Mouse (Mus musculus) stomach, embryonic 14.5 days (tissue): ENCODE measurements around the gene Olfr448. TPM values are rescaled to one million over a fixed set of nuclear protein-coding genes. Genes with fewer than 3 reads are reported as not detected.

Source experiments
- ATAC-seq: fragments of 200-750 bp; cut with Nextera tagmentation; 2 replicates; pipeline ENCODE4 v1.8.0; 2017; ENCODE audit warnings: low read depth, moderate TSS enrichment; ENCODE audit not compliant: insufficient number of reproducible peaks, insufficient read depth, low FRiP score
- H3K27ac ChIP-seq: fragments of 300-500 bp; sonication (generic); 2 replicates; pipeline ENCODE4 v1.5.1; 2014; ENCODE audit warnings: mild to moderate bottlenecking, low read length, moderate library complexity, mixed read lengths
- H3K27me3 ChIP-seq: fragments of 300-500 bp; sonication (generic); 2 replicates; pipeline ENCODE4 v1.6.1; 2014; ENCODE audit warnings: low read length, control low read depth, mixed read lengths; ENCODE audit not compliant: control insufficient read depth, insufficient read depth
- H3K36me3 ChIP-seq: fragments of 300-500 bp; sonication (generic); 2 replicates; pipeline ENCODE4 v1.6.1; 2014; ENCODE audit warnings: mild to moderate bottlenecking, control low read depth, low read length, moderate library complexity, mixed read lengths; ENCODE audit not compliant: control insufficient read depth, insufficient read depth
- H3K4me1 ChIP-seq: fragments of 300-500 bp; sonication (generic); 2 replicates; pipeline ENCODE4 v1.6.1; 2014; ENCODE audit warnings: low read length, control low read depth, mixed read lengths; ENCODE audit not compliant: control insufficient read depth, insufficient read depth
- H3K4me2 ChIP-seq: fragments of 300-500 bp; sonication (generic); replicated peaks from 2 replicates; pipeline ENCODE4 v1.6.1; 2014; ENCODE audit warnings: low read depth, low read length, control low read depth
- H3K4me3 ChIP-seq: fragments of 300-500 bp; sonication (generic); 2 replicates; pipeline ENCODE4 v1.5.1; 2014; ENCODE audit warnings: low read depth, low read length, control low read depth
- H3K9ac ChIP-seq: fragments of 300-500 bp; sonication (generic); replicated peaks from 2 replicates; pipeline ENCODE4 v1.6.1; 2014; ENCODE audit warnings: low read depth, mild to moderate bottlenecking, control low read depth, low read length, moderate library complexity, mixed read lengths
- H3K9me3 ChIP-seq: fragments of 300-500 bp; sonication (generic); 2 replicates; pipeline ENCODE4 v1.6.1; 2016; ENCODE audit warnings: low read depth, low read length, control low read depth; ENCODE audit not compliant: control insufficient read depth
- WGBS: fragments of 180-500 bp; shearing (Covaris S2); extraction: QIAGEN DNeasy Blood & Tissue Kit; methylation state at CpG from one replicate; pipeline ENCODE4 v1.1.7; 2014; 5-methylcytosine and 5-hydroxymethylcytosine counted together
- polyA plus RNA-seq: library from polyadenylated mRNA; unstranded; fragments of >200 nt; fragmentation: Nextera tagmentation; extraction: Ambion mirVana; gene quantifications from 2 replicates; pipeline ENCODE4 v1.2.1, GENCODE M21; 2014

Olfr448 gene
- polyA plus RNA-seq, result not detected in 2 replicates

DNA sequence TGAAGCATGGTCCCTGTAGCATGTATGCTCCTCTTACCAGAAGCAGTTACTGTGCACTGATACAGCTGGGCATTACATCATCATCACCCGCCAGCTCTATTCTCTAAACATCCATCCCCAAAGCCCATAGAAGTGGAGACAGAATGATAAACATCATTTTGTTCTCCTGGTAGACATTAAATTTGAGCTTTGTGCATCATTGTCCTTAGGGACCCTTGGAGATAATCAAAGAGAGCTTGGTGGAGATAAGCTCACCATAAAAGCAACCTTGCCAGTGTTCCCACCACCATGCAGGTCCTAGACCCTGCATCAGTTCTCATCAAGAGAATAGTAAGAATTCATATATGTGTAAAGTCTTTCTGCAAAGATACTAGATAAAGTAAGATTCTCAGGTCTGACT is at the start of gene Olfr448:
TSS of gene Olfr448 (plus strand) at position 301 of the 400 bp plus-strand sequence.
- 81% methylated on average over 1 of the region's 1 CpGs for WGBS
- no peak for ATAC-seq

DNA sequence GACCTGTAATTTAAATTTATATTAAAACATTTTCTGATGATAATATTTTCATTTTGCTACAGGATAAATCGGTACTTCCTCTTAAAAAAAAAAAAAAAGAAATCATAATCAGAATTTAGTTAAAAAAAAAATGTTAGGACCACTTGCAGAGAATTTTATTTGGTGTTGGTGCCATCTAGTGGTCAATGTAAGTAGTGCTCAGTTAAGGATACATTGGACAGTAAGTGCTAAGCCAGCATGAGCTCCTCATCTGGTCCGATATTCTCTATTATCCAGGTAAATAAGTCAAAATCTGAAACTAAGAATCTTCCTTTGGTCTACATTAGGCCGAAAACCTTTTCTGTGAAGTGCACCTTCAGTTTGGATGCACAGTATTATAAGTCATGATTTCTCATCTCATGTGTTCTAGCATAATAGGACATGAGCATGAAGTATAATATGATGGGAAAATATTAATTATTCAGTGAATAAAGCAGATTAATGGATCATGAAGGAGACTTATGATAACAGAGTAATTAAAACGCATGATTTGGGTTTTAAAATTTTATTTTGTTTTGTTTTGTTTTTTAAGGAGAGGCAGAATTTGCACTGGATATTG is 29.9 kb upstream of the Olfr448 start:
- Histone ChIP-seq H3K4me1 (no peaks in the 10 kb centered on the region), H3K27me3 (no peaks in the 10 kb centered on the region), H3K9me3 (no peaks in the 10 kb centered on the region), H3K27ac (no peak overlapping the region), H3K4me3 (no peak overlapping the region), H3K36me3 (no peaks in the 10 kb centered on the region), H3K4me2 (no peak overlapping the region), H3K9ac (no peak overlapping the region)
- 12% methylated on average over 4 of the region's 4 CpGs for WGBS
- no peak for ATAC-seq

More for the DNA sequence above, at the start of gene Olfr448:
- no peaks in the 10 kb centered on the region for H3K36me3 ChIP-seq
- no peaks in the 10 kb centered on the region for H3K9me3 ChIP-seq
- H3K27me3 ChIP-seq, result no peaks in the 10 kb centered on the region
- no peak within 1 kb of the TSS for H3K4me2 ChIP-seq
- no peak within 1 kb of the TSS for H3K4me3 ChIP-seq
- no peaks in the 10 kb centered on the region for H3K4me1 ChIP-seq
- H3K27ac ChIP-seq, result no peak within 1 kb of the TSS
- H3K9ac ChIP-seq, result no peak within 1 kb of the TSS

- Histone ChIP-seq H3K36me3 (no peaks in the 10 kb centered on the region), H3K27ac (no peak overlapping the region), H3K27me3 (no peaks in the 10 kb centered on the region), H3K9ac (no peak overlapping the region), H3K4me2 (no peak overlapping the region), H3K4me1 (no peaks in the 10 kb centered on the region), H3K9me3 (no peaks in the 10 kb centered on the region; the same call in 1 of the 2 replicates), H3K4me3 (no peak overlapping the region)
- ATAC-seq, result no peak
- 87% methylated on average over 3 of the region's 3 CpGs for WGBS
Observed at GRCm38 (mm10) chr6:42869695-42870094, 20.5 kb upstream of the Olfr448 start.

DNA sequence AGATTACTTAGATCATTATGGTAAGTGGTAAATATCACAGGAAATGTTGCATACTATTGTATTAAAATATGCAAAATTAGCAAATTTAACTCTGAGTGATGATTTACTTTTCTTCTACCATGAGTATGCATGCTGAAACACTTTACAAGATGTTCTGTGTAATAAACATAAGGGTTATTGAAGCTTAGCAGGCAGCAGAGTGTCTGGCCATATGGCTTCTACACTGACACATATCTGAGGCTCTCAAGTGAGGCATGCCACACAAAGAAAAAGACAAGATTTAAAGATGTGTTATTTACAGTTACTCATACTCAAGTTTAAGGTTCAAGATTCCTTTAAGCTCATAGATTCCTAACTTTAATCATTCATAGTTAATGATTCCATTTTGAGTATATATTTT is 13.9 kb upstream of the Olfr448 start:
- no peak overlapping the region for H3K27ac ChIP-seq
- H3K27me3 ChIP-seq, result no peaks in the 10 kb centered on the region
- no peaks in the 10 kb centered on the region for H3K9me3 ChIP-seq
- H3K4me1 ChIP-seq, result no peaks in the 10 kb centered on the region
- H3K4me2 ChIP-seq, result no peak overlapping the region
- no peak for ATAC-seq
- H3K36me3 ChIP-seq, result no peaks in the 10 kb centered on the region
- no peak overlapping the region for H3K9ac ChIP-seq
- no peak overlapping the region for H3K4me3 ChIP-seq

DNA sequence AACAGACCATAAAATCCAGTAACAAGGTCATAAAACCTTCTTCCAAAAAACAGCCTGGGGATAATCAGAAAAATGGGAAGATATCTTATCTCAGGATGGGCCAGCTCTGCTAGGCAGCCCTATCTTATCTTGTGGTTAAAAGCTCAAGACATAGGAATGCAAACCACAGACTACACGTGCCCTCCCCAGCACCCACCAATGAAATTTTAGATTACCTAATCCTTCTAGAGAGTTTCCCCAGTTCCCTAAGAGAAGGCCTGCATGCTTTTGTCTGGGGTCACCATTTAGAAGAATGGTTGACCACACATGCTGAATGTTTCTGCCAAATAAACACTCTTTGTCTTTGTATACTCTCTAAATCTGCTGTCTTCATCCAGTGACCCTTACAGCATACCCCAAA is 10.1 kb downstream of the Olfr448 start:
- Histone ChIP-seq H3K27me3 (no peaks in the 10 kb centered on the region), H3K4me1 (no peaks in the 10 kb centered on the region), H3K9ac (no peak overlapping the region), H3K4me2 (no peak overlapping the region), H3K4me3 (no peak overlapping the region), H3K27ac (no peak overlapping the region), H3K36me3 (no peaks in the 10 kb centered on the region), H3K9me3 (no peaks in the 10 kb centered on the region)
- 13% methylated on average over 1 of the region's 1 CpGs for WGBS
- no peak for ATAC-seq

DNA sequence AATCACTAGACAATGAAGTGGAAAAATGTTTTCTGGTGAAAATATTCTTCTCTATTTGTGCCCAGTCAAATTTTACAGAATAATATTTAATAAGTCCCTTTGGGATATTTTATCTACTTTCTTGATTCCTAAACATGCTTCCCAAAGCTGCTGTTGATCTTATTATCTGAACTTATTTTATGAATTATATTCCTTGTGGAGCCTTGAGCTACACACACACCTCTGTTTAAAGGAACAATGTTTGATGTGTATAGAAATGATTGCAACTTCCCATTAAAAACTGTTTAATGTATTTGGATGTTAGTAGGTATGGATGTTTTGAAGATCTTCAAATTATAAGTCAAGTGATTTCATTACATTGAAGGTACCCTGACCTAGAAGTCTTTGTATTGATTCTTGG is 18.3 kb downstream of the Olfr448 start, which contains the start of gene Olfr447:
TSS of gene Olfr447 (plus strand) at position 301 of the 400 bp plus-strand sequence.
- Histone ChIP-seq H3K27ac (no peak within 1 kb of the TSS), H3K4me2 (no peak within 1 kb of the TSS), H3K9me3 (no peaks in the 10 kb centered on the region), H3K27me3 (no peaks in the 10 kb centered on the region), H3K36me3 (no peaks in the 10 kb centered on the region), H3K9ac (no peak within 1 kb of the TSS), H3K4me3 (no peak within 1 kb of the TSS), H3K4me1 (no peaks in the 10 kb centered on the region)
- no peak for ATAC-seq

GRCm38 (mm10) chr6:42921077-42921476 is 30.8 kb downstream of the Olfr448 start, which contains the start of gene Olfr446:
Olfr446 (plus strand) TSS chr6:42921377.
- Histone ChIP-seq H3K36me3 (no peaks in the 10 kb centered on the region), H3K4me3 (no peak within 1 kb of the TSS), H3K9ac (no peak within 1 kb of the TSS), H3K27ac (no peak within 1 kb of the TSS), H3K9me3 (no peaks in the 10 kb centered on the region), H3K27me3 (no peaks in the 10 kb centered on the region), H3K4me1 (no peaks in the 10 kb centered on the region), H3K4me2 (no peak within 1 kb of the TSS)
- 63% methylated on average over 2 of the region's 2 CpGs for WGBS
- no peak for ATAC-seq
